9 mouse cellular contexts compared by ENCODE assay signal in the genomic region with DNA sequence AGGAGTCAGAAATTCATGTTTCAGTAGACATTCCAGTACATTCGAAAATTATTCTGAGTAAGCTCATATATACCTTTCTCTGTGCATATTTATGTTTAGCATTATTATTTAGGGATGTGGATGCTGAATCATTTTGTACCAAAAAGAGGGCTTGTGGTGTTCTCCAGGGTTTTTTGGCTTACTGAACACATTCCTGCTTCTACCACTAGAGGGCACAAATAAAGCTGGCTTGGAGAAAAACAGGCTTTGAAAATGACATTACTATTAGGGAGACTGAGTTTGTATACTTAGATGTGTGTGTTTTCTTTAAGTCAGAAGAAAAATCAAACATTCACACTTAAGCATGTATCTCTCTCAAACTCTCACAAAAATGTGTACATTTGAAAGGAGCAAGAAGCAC.
DNase-seq lines count a peak whose midpoint lies in the region; ATAC-seq and TF ChIP-seq lines count a peak whose summit lies in the region.
"Had no signal": no experiment of that assay in that cellular context is flagged by ENCODE, and none has a peak within 500 bp of the region (broad histone marks: within the 10 kb centered on the region; RNA-seq: fewer than 3 reads in every experiment).

No protein-coding gene starts in this region.

- H3K36me3 ChIP-seq in lung, embryonic 14.5 days (ENCODE audit: insufficient read depth) = no peaks in the 10 kb centered on the region

- TF ChIP-seq CTCF in lung, embryonic 14.5 days (IDR thresholded peaks at IDR 0.05; ENCODE audit: low read depth) = peak; percentile 69

- ATAC-seq in frontal cortex, adult (ENCODE audit: low TSS enrichment) = peak; percentile 72
- ATAC-seq in lung, embryonic 14.5 days (ENCODE audit: insufficient read depth) = no peak
- peak; percentile 55; the same call in 1 of the 2 replicates for ATAC-seq in megakaryocyte progenitor cell, adult 5-6 weeks (replicated peaks; ENCODE audit: poor library complexity)

- H3K4me2 ChIP-seq in lung, embryonic 14.5 days = no peak overlapping the region

- no peak overlapping the region for H3K27ac ChIP-seq in lung, embryonic 14.5 days (ENCODE audit: low read depth)

- H3K9me3 ChIP-seq in lung, embryonic 14.5 days (ENCODE audit: low read depth, low read length) = no peaks in the 10 kb centered on the region

- H3K4me1 ChIP-seq in lung, embryonic 14.5 days (ENCODE audit: insufficient read depth) = no peaks in the 10 kb centered on the region

- no peaks in the 10 kb centered on the region for H3K27me3 ChIP-seq in lung, embryonic 14.5 days (ENCODE audit: insufficient read depth, low read length)

- 0% methylated on average over 1 of the region's 1 CpGs for WGBS in lung, embryonic 14.5 days

- no peak for DNase-seq in frontal cortex, postnatal 25 days (ENCODE audit: low spot score in 2 of 2)
- DNase-seq in lung, embryonic 14.5 days = peak; percentile 67
- no peak for DNase-seq in lung, postnatal 4 days
- peak; percentile 39 for DNase-seq in ZHBTc4 (ENCODE audit: low read depth, low spot score)
- no peak for DNase-seq in urinary bladder, postnatal 25 days (ENCODE audit: low spot score)
- DNase-seq in right cerebral cortex, postnatal 25 days = no peak
- DNase-seq: kidney, postnatal 36 days had no signal

- no peak overlapping the region for H3K9ac ChIP-seq in lung, embryonic 14.5 days

- H3K4me3 ChIP-seq in lung, embryonic 14.5 days (ENCODE audit: low read depth, low read length) = no peak overlapping the region

Comparison
In these comparisons a context has a peak if more than half of its experiments do, and no peak if none do; other contexts are left out.
1. DNase-seq: peak in lung, embryonic 14.5 days (single experiment) and ZHBTc4 (single experiment); none in frontal cortex, postnatal 25 days (0 of 2), lung, postnatal 4 days (0 of 2), urinary bladder, postnatal 25 days (single experiment) and right cerebral cortex, postnatal 25 days (single experiment).